15 mouse cellular contexts compared by ENCODE assay signal in the genomic region with DNA sequence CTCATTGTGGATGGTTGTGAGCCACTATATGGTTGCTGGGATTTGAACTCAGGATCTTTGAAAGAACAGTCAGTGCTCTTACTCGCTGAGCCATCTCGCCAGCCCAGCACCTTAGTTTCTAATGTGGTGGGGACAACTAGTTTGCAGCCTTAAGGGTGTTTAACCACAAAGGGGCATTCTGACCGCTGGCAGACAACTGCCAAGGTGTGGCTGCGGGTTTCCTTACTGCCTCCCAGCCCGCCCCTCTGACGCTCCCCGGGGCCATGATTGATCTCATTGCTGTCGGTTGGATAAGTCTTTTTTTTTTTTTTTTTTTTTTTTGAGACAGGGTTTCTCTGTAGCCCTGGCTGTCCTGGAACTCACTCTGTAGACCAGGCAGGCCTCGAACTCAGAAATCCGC. TPM values are rescaled to one million over a fixed set of nuclear protein-coding genes. Genes with fewer than 3 reads are reported as not detected.
"Had no signal": no experiment of that assay in that cellular context is flagged by ENCODE, and none has a peak within 500 bp of the region (broad histone marks: within the 10 kb centered on the region; RNA-seq: fewer than 3 reads in every experiment).

No protein-coding gene starts in this region.

RNA-seq across cellular contexts. Expression of gene Gm11172, which starts 39.5 kb away (rescaled TPM):
- total RNA-seq: neutrophil, adult 5-6 weeks had no signal
- polyA plus RNA-seq: neural tube, embryonic 12.5 days; neural tube, embryonic 13.5 days; neural tube, embryonic 14.5 days; neural tube, embryonic 15.5 days; small intestine, adult 2 months; spleen, adult 2 months; stomach, embryonic 14.5 days; stomach, embryonic 15.5 days; stomach, embryonic 16.5 days; stomach, postnatal 0 days; testis, adult 2 months; thymus, adult 2 months; thymus, postnatal 0 days; urinary bladder, adult 2 months had no signal

RNA-seq across cellular contexts. Expression of gene Prm1, which starts 46.6 kb away (rescaled TPM):
- total RNA-seq: neutrophil, adult 5-6 weeks had no signal
- polyA plus RNA-seq: neural tube, embryonic 12.5 days; neural tube, embryonic 14.5 days; small intestine, adult 2 months; stomach, embryonic 14.5 days; stomach, embryonic 15.5 days; stomach, embryonic 16.5 days; urinary bladder, adult 2 months had no signal

RNA-seq across cellular contexts. Expression of gene Prm2, which starts 56.3 kb away (rescaled TPM):
- total RNA-seq: neutrophil, adult 5-6 weeks had no signal
- polyA plus RNA-seq: neural tube, embryonic 12.5 days; neural tube, embryonic 13.5 days; neural tube, embryonic 14.5 days; neural tube, embryonic 15.5 days; small intestine, adult 2 months; spleen, adult 2 months; stomach, embryonic 14.5 days; stomach, embryonic 15.5 days; stomach, embryonic 16.5 days; stomach, postnatal 0 days; thymus, postnatal 0 days; urinary bladder, adult 2 months had no signal
